Mouse (Mus musculus) ES-E14 (cell line): ENCODE data around the gene Shroom2. TPM values are rescaled to one million over a fixed set of nuclear protein-coding genes. Genes with fewer than 3 reads are reported as not detected.

ENCODE experiments used
- DNase-seq: peaks from one replicate; pipeline ENCODE4 v3.0.0-alpha.2; 2013; ENCODE audit warnings: low read depth, low spot score
- H3K27ac ChIP-seq: 2 replicates; pipeline ENCODE4 v1.5.1; 2012; ENCODE audit warnings: low read depth, mild to moderate bottlenecking, low read length, moderate library complexity, mixed read lengths; ENCODE audit not compliant: poor library complexity, insufficient read depth, severe bottlenecking
- H3K36me3 ChIP-seq: 2 replicates; pipeline ENCODE4 v1.6.1; 2012; ENCODE audit warnings: mild to moderate bottlenecking, low read length, moderate library complexity, mixed read lengths; ENCODE audit not compliant: control insufficient read depth, poor library complexity, insufficient read depth, severe bottlenecking
- H3K4me1 ChIP-seq, 2 experiments: fragments of 150-350 bp in 1 of 2; sonication (generic) in 1 of 2; 2 replicates each; pipeline ENCODE4 v1.6.1; 2012; ENCODE audit warnings: low read length in 2 of 2, mild to moderate bottlenecking in 1 of 2, mixed read lengths in 1 of 2; ENCODE audit not compliant: control insufficient read depth in 2 of 2, insufficient read depth in 2 of 2, poor library complexity in 1 of 2
- H3K4me3 ChIP-seq, 2 experiments: fragments of 150-350 bp in 1 of 2; sonication (generic) in 1 of 2; 2 replicates each; pipeline ENCODE4 v1.5.1; 2012; ENCODE audit warnings: low read length in 2 of 2, low read depth in 1 of 2, mild to moderate bottlenecking in 1 of 2, mixed read lengths in 1 of 2; ENCODE audit not compliant: insufficient read depth in 1 of 2, poor library complexity in 1 of 2, severe bottlenecking in 1 of 2
- H3K9ac ChIP-seq: 2 replicates; pipeline ENCODE4 v1.6.1; 2012; ENCODE audit warnings: low read depth, mild to moderate bottlenecking, low read length, mixed read lengths; ENCODE audit not compliant: poor library complexity, insufficient read depth, severe bottlenecking
- H3K9me3 ChIP-seq: fragments of 150-350 bp; sonication (generic); 2 replicates; pipeline ENCODE4 v1.6.1; 2012; ENCODE audit warnings: low read depth, mild to moderate bottlenecking, low read length; ENCODE audit not compliant: control insufficient read depth, insufficient read depth
- CHD2 ChIP-seq: IDR thresholded peaks from 2 replicates; pipeline ENCODE4 v1.6.1; 2014; ENCODE audit warnings: mild to moderate bottlenecking, low read depth, low read length, inconsistent platforms
- HCFC1 ChIP-seq: IDR thresholded peaks from 2 replicates; pipeline ENCODE4 v1.6.1; 2012; ENCODE audit warnings: low read length, inconsistent platforms, borderline replicate concordance; ENCODE audit not compliant: insufficient read depth
- MAFK ChIP-seq: IDR thresholded peaks from 2 replicates; pipeline ENCODE4 v1.6.1; 2014; ENCODE audit warnings: mild to moderate bottlenecking, low read depth, low read length, inconsistent platforms; ENCODE audit not compliant: insufficient read depth
- ZC3H11A ChIP-seq: IDR thresholded peaks from 2 replicates; pipeline ENCODE4 v1.6.1; 2012; ENCODE audit warnings: low read depth, mild to moderate bottlenecking, inconsistent platforms, low read length, borderline replicate concordance
- ZNF384 ChIP-seq: IDR thresholded peaks from 2 replicates; pipeline ENCODE4 v1.6.1; 2012; ENCODE audit warnings: low read depth, low read length, inconsistent platforms
- in situ Hi-C, 2 experiments: fragments of 600-800 bp; cut with MboI; formaldehyde crosslinking; loops; one replicate each; pipeline ENCODE4 v1.15.1; 2025; ENCODE audit warnings: low sequenced_read_pairs in 2 of 2, inconsistent platforms in 1 of 2; ENCODE audit not compliant: unreplicated experiment in 2 of 2
- total RNA-seq: library from RNA; depleted of rRNA; stranded (reverse); fragments of 300-350 nt; gene quantifications from 2 replicates; pipeline ENCODE4 v1.2.3, GENCODE M21; 2012

Shroom2 gene
- total RNA-seq, 1 experiment = 20.0 TPM

GRCm38 (mm10) chrX:152762855-152763254 is 6.4 kb downstream of the Shroom2 start:
- TF ChIP-seq HCFC1 (no peak), MAFK (no peak), ZC3H11A (no peak), ZNF384 (no peak), CHD2 (no peak)
- H3K4me1 ChIP-seq = 0 out of 4 replicates have a peak, but pooled peaks cover 0 to 1% of the 10 kb centered on the region in 2 experiments
- no peak for DNase-seq
- no peak overlapping the region for H3K27ac ChIP-seq
- no peaks in the 10 kb centered on the region for H3K9me3 ChIP-seq
- no peak overlapping the region for H3K9ac ChIP-seq
- H3K36me3 ChIP-seq = no peaks in the 10 kb centered on the region
- in situ Hi-C loops = no loop called here
- no peak overlapping the region for H3K4me3 ChIP-seq

DNA sequence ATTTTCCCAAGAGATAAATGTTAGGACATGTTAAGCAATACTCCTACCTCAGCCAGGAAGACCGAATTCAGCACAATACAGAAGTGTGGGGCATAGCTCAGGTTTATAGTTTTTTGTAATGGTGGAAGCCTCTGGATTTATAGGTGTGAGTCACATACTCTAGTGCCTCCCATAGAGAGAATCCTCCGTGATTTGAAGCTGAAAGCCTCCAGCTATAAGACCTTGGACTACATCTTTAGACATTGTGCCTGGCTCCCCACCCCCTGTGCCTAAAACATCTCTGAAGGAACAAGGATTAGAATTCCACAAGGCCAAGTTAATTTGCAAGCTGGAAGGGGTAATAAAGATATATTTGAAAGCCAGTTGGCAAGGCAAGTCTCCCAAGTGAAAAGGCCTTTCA is 6.8 kb downstream of the Shroom2 start:
- in situ Hi-C loops = no loop called here
- no peak for DNase-seq
- Histone ChIP-seq H3K4me1 (0 out of 4 replicates have a peak, but pooled peaks cover 0 to 1% of the 10 kb centered on the region in 2 experiments), H3K27ac (no peak overlapping the region), H3K4me3 (no peak overlapping the region), H3K9ac (no peak overlapping the region), H3K36me3 (no peaks in the 10 kb centered on the region), H3K9me3 (no peaks in the 10 kb centered on the region)
- no peak for TF ChIP-seq HCFC1
- no peak for TF ChIP-seq ZNF384
- TF ChIP-seq ZC3H11A = no peak
- TF ChIP-seq CHD2 = no peak
- no peak for TF ChIP-seq MAFK

- Histone ChIP-seq H3K4me1 (no peaks in the 10 kb centered on the region), H3K9me3 (no peaks in the 10 kb centered on the region), H3K4me3 (no peak overlapping the region), H3K9ac (no peak overlapping the region), H3K36me3 (no peaks in the 10 kb centered on the region), H3K27ac (no peak overlapping the region)
- in situ Hi-C loops = no loop called here
- no peak for DNase-seq
- no peak for TF ChIP-seq HCFC1
- TF ChIP-seq CHD2 = no peak
- no peak for TF ChIP-seq MAFK
- no peak for TF ChIP-seq ZC3H11A
- TF ChIP-seq ZNF384 = no peak
Observed at GRCm38 (mm10) chrX:152756293-152756692, 13.0 kb downstream of the Shroom2 start.

GRCm38 (mm10) chrX:152755819-152756218 is 13.4 kb downstream of the Shroom2 start:
- no peak for DNase-seq
- Histone ChIP-seq H3K27ac (no peak overlapping the region), H3K9ac (no peak overlapping the region), H3K36me3 (no peaks in the 10 kb centered on the region), H3K9me3 (no peaks in the 10 kb centered on the region), H3K4me3 (no peak overlapping the region), H3K4me1 (no peaks in the 10 kb centered on the region)
- in situ Hi-C loops = no loop called here
- TF ChIP-seq ZNF384 (no peak), CHD2 (no peak), ZC3H11A (no peak), MAFK (no peak), HCFC1 (no peak)

GRCm38 (mm10) chrX:152745925-152746324 is 23.3 kb downstream of the Shroom2 start:
- Histone ChIP-seq H3K4me3 (no peak overlapping the region), H3K36me3 (no peaks in the 10 kb centered on the region), H3K9ac (no peak overlapping the region), H3K9me3 (no peaks in the 10 kb centered on the region), H3K27ac (no peak overlapping the region), H3K4me1 (peaks cover 0 to 2% of the 10 kb centered on the region in 2 experiments; a peak in 1 of 4 replicates)
- in situ Hi-C loops = no loop called here
- no peak for DNase-seq
- TF ChIP-seq MAFK = no peak
- no peak for TF ChIP-seq CHD2
- TF ChIP-seq ZNF384 = no peak
- TF ChIP-seq ZC3H11A = no peak
- TF ChIP-seq HCFC1 = no peak
